Mouse (Mus musculus): ENCODE measurements around the gene Arl3.

- TF ChIP-seq CTCF (IDR thresholded peaks at IDR 0.05) (no peak), EP300 (IDR thresholded peaks at IDR 0.05) (no peak)
Observed at GRCm38 (mm10) chr19:46619001-46619400, 46.0 kb upstream of the Arl3 start.
